Comparison of ENCODE assay signal across 8 mouse cellular contexts in genomic region chr1:157536471-157536870, GRCm38 (mm10). TPM values are rescaled to one million over a fixed set of nuclear protein-coding genes. Genes with fewer than 3 reads are reported as not detected.
A peak's percentile ranks its signal among the peaks of the same experiment; 100 is the strongest.
DNase-seq lines count a peak whose midpoint lies in the region; ATAC-seq lines count a peak whose summit lies in the region.

No protein-coding gene starts in this region.

- no peaks in the 10 kb centered on the region for H3K9me3 ChIP-seq in kidney, embryonic 14.5 days (ENCODE audit: control insufficient read depth, low read length)

- no peaks in the 10 kb centered on the region for H3K36me3 ChIP-seq in kidney, embryonic 14.5 days (ENCODE audit: control insufficient read depth, insufficient read depth, low read length)

- no peak overlapping the region for H3K4me3 ChIP-seq in kidney, embryonic 14.5 days (ENCODE audit: low read length)

- H3K27ac ChIP-seq in kidney, embryonic 14.5 days (ENCODE audit: low read depth, low read length) = no peak overlapping the region

- no peak overlapping the region for H3K4me2 ChIP-seq in kidney, embryonic 14.5 days (replicated peaks; ENCODE audit: low read depth, low read length)

- H3K9ac ChIP-seq in kidney, embryonic 14.5 days (ENCODE audit: low read depth, low read length) = no peak overlapping the region

- H3K4me1 ChIP-seq in kidney, embryonic 14.5 days (ENCODE audit: control insufficient read depth, insufficient read depth, low read length) = no peaks in the 10 kb centered on the region

- peak; percentile 38 for DNase-seq in gastrocnemius, adult 18-20 months (ENCODE audit: low spot score)
- DNase-seq in gastrocnemius, postnatal 25 days = no peak
- DNase-seq in B cell, adult 2 months = peak; percentile 31 to 42
- DNase-seq in c-Kit-positive CD71-positive TER-119-positive erythroid progenitor cells, embryonic 14.5 days (ENCODE audit: low spot score) = peak; percentile 22
- peak; percentile 70 to 82 for DNase-seq in frontal cortex, postnatal 36 days (ENCODE audit: low spot score in 2 of 2)
- DNase-seq in yolk sac, embryonic 10.5 days (ENCODE audit: low spot score) = peak; percentile 20

- H3K27me3 ChIP-seq in kidney, embryonic 14.5 days (ENCODE audit: control insufficient read depth, insufficient read depth, low read length) = no peaks in the 10 kb centered on the region

- ATAC-seq in kidney, embryonic 14.5 days (ENCODE audit: low FRiP score, low TSS enrichment) = peak; percentile 57; the same call in 1 of the 2 replicates
- ATAC-seq in megakaryocyte progenitor cell, adult 5-6 weeks (replicated peaks; ENCODE audit: poor library complexity) = peak; percentile 80

- WGBS in kidney, embryonic 14.5 days = 12% methylated on average over 6 of the region's 6 CpGs

RNA-seq across cellular contexts. Expression of gene Sec16b, which starts 29.9 kb away (rescaled TPM):
- under 1 TPM; 0.52 to 0.66 TPM for total RNA-seq in gastrocnemius, adult 18-20 months (2021)
- total RNA-seq in gastrocnemius, postnatal 25 days (2021) = 1 to 10 TPM; 1.2 to 1.8 TPM
- 0.79 and 1.6 TPM in 2 replicates for polyA plus RNA-seq in kidney, embryonic 14.5 days (2014; fragmentation: Nextera tagmentation; extraction: Ambion mirVana)
- 0.93 and 1.2 TPM in 2 replicates for total RNA-seq in megakaryocyte progenitor cell, adult 5-6 weeks (2015)
- 0.17 and 0.54 TPM in 2 replicates for total RNA-seq in megakaryocyte progenitor cell, adult 5-6 weeks (2017)
